Mouse (Mus musculus) bone marrow macrophage, adult 2 months (primary cell): ENCODE data around the gene L3mbtl1.

Experiments
- CTCF ChIP-seq: IDR thresholded peaks from 2 replicates; pipeline ENCODE4 v1.5.1; 2012; ENCODE audit warnings: low read depth, mild to moderate bottlenecking, low read length, moderate library complexity
- POLR2A ChIP-seq: IDR thresholded peaks from 2 replicates; pipeline ENCODE4 v1.6.1; 2012; ENCODE audit warnings: mild to moderate bottlenecking, low read depth, low read length, borderline replicate concordance

DNA sequence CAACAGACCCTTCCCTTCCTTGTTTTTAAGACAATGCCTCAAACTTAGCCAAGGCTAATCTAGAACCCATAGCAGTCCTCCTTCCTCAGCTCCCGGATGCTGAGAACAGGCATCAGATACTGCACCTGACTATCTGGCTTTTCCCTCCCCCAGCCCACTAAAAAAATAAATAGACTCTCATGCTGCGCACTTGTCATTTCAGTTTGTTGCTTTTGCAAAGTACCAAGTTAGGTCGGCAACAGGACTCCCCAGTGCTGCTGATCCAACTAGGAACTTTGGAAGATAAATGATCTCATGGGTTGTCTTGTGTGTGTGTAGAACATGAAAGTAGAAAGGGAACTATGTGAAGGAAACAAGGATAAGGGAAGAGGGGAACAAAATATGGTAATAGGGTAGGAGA, 13.6 kb upstream of the L3mbtl1 start:
- TF ChIP-seq CTCF (no peak), POLR2A (no peak)
